Mouse (Mus musculus): Measurements from ENCODE around the gene Gng10.

Gene Gng10

GRCm38 (mm10) chr4:59015181-59015580 lies 19.7 kb upstream of the Gng10 start:
- in situ Hi-C loops (cut with MboI) = no loop called here

- in situ Hi-C loops (cut with MboI) = no loop called here
Measured at GRCm38 (mm10) chr4:59016922-59017321, 18.0 kb upstream of the Gng10 start.

- in situ Hi-C loops (cut with MboI) = no loop called here
Measured at GRCm38 (mm10) chr4:59034325-59034917, 467 bp upstream of the Gng10 start.

GRCm38 (mm10) chr4:59035786-59036350 lies 980 bp downstream of the Gng10 start:
- in situ Hi-C loops (cut with MboI) = no loop called here

GRCm38 (mm10) chr4:59036490-59037127 lies 1.7 kb downstream of the Gng10 start:
- in situ Hi-C loops (cut with MboI) = no loop called here

- in situ Hi-C loops (cut with MboI) = no loop called here
Measured at GRCm38 (mm10) chr4:59037525-59037924, 2.6 kb downstream of the Gng10 start.

- in situ Hi-C loops (cut with MboI) = no loop called here
Measured at GRCm38 (mm10) chr4:59040397-59041287, 5.8 kb downstream of the Gng10 start.

GRCm38 (mm10) chr4:59043074-59043473 lies 8.2 kb downstream of the Gng10 start:
- in situ Hi-C loops (cut with MboI) = no loop called here

- in situ Hi-C loops (cut with MboI) = no loop called here
Measured at GRCm38 (mm10) chr4:59043891-59044290, 9.0 kb downstream of the Gng10 start.

- in situ Hi-C loops (cut with MboI) = no loop called here
Measured at GRCm38 (mm10) chr4:59047222-59047621, 12.3 kb downstream of the Gng10 start.

GRCm38 (mm10) chr4:59051081-59051480 lies 16.2 kb downstream of the Gng10 start:
- in situ Hi-C loops (cut with MboI) = no loop called here

GRCm38 (mm10) chr4:59057929-59058328 lies 23.0 kb downstream of the Gng10 start:
- in situ Hi-C loops (cut with MboI) = no loop called here

GRCm38 (mm10) chr4:59062526-59062925 lies 27.6 kb downstream of the Gng10 start:
- in situ Hi-C loops (cut with MboI) = no loop called here

- in situ Hi-C loops (cut with MboI) = no loop called here
Measured at GRCm38 (mm10) chr4:59069276-59069675, 34.4 kb downstream of the Gng10 start.

GRCm38 (mm10) chr4:59083430-59083829 lies 48.5 kb downstream of the Gng10 start:
- in situ Hi-C loops (cut with MboI) = loop anchor here (25.0 kb wide), 1 partner anchor 254 kb away; no protein-coding TSS in a partner anchor

- in situ Hi-C loops (cut with MboI) = loop anchor here (25.0 kb wide), 1 partner anchor 248 kb away; no protein-coding TSS in a partner anchor
Measured at GRCm38 (mm10) chr4:59089391-59089790, 54.5 kb downstream of the Gng10 start.
